Mouse (Mus musculus) stomach, postnatal 0 days (tissue): ENCODE measurements around the gene Ccm2.

Experiments
- CTCF ChIP-seq: IDR thresholded peaks from 2 replicates; pipeline ENCODE4 v1.5.1; 2016; ENCODE audit warnings: antibody characterized with exemption, low read depth, mild to moderate bottlenecking, moderate library complexity
- EP300 ChIP-seq: optimal IDR thresholded peaks from 2 replicates; pipeline ENCODE3; 2016; ENCODE audit warnings: antibody characterized with exemption

GRCm38 (mm10) chr11:6579361-6579760 lies 32.7 kb downstream of the Ccm2 start:
- TF ChIP-seq EP300, result no peak
- no peak for TF ChIP-seq CTCF
